Mouse (Mus musculus) layer of hippocampus, adult 9-10 months (tissue): ENCODE results near the gene Crls1.

ENCODE experiments used
- DNase-seq: peaks from one replicate; pipeline ENCODE4 v3.0.0; 2022; ENCODE audit warnings: low spot score

Gene Crls1

DNA sequence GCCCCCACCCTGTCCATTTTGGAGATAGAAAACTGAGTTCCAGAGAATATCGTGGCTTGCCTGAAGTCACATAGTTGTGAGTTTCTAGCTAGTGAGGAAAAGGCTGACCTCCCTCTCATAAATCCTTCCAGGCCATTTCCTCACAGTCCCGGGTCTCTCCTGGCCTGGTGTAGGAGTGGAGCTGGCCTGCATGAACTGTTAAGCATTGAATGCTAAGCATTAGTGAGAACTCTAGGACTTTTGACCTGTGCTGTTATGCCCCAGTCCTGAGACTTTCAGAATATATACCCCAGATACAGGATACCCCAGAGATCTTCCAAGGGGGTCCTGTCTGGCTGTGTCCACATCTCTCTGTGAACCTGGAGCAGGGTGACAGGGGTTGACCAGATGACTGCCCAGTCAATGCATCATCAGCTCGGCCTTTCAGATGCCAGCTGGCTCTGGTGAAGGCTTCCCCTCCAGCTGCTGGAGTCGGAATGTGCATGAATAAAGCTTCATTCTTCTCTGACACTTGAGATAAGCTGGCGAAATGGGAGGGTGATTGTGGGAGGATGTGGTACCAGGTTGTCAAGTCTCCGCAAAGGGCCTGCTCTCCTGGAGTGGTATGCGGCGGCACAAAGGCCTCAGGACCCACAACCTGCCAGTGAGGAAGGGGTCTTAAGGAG lies 38.0 kb downstream of the Crls1 start:
- DNase-seq, result no peak

DNA sequence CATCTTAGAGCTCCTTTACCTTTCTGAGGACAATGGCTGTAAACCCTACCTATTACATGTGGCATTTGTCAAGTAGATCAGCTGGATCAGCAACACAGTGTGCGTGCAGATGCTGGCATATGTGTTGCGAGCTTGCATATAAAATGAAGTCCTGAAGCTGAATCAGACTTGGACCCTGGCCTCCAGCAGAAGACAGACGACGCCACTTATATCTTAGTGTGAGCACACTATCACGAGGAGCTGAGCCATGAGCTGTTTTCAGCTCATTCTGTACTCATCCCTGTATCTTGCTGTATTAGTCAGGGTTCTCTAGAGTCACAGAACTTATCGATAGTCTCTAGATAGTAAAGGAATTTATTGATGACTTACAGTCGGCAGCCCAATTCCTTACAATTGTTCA lies 38.8 kb downstream of the Crls1 start:
- DNase-seq, result no peak

GRCm38 (mm10) chr2:132893826-132894225 lies 47.4 kb downstream of the Crls1 start:
- no peak for DNase-seq

DNA sequence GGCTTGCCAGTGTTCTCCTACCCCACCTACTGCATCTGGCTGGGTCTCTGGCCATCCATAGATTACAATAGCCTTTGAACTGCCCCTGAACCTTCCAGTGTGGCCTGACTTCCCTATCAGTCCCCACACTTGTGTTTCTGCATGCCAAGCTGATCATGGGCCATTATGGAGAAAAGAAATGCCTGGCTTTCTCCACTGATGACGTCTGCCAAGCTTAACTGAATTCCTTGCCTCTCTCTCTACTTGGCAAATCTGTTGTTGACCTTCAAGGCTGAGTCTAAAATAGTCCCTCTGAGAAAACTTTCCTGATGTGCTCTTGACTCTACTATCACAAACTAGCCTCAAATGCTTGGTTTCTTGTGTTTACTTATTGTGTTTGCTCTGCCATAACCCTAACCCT lies 51.7 kb downstream of the Crls1 start:
- DNase-seq, result no peak

DNA sequence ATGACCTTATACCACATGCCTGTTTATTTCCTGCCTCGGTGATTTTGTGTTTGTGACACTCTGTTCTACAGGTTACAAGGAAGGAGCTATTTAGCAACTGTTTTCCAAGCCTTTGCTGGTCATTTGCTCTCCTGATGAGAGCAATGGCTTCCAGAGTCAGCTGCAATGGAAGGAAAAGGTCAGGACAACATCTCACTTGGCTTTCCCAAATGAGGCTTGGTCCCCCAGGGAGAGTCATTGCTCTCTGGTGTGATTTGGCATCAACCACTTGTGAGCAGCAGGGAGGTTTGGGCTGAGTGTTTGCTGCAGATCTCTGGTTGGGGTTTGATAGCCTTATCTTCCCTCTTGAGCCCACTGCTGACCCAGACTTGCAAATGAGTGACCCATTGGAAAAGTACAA lies 54.1 kb downstream of the Crls1 start:
- no peak for DNase-seq

DNA sequence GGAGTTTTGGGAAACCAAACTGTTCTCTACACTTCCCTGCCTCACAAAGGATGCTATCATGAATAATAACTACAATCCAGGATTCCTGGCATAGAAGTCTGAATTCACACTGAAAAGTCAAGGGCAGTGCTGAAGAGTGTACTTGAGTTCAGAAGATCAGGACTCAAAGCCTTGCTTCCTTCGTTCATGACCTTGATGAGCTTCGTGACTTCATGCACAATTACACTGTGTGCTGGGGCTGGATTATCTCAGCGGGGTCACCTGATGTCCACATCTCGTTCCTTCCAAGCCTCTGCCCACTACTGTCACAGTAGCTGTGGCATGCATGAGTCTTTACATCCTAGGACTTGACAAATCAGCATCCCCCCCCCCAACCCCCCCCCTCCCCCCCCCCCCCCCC lies 55.2 kb downstream of the Crls1 start:
- DNase-seq, result no peak

GRCm38 (mm10) chr2:132902056-132902455 lies 55.6 kb downstream of the Crls1 start:
- no peak for DNase-seq

GRCm38 (mm10) chr2:132903498-132903897 lies 57.0 kb downstream of the Crls1 start:
- peak; percentile 55 for DNase-seq

GRCm38 (mm10) chr2:132904961-132905360 lies 58.5 kb downstream of the Crls1 start:
- no peak for DNase-seq

DNA sequence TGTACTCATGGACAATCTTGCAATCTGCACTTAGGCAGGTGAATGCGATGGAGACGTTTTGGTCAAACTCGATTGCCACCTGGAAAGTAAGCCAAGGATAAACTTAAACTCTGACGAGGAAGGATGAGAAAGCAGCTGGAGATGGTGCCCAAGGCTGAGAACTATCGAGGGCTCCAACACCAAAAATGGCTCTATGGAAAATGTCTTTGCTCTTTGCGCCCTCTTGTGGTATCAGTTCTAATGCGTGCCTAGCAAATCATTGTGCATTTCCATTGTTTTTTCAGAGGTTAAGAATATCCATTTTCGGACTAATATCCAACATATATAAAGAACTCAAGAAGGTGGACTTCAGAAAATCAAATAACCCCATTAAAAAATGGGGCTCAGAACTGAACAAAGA lies 60.3 kb downstream of the Crls1 start:
- peak; percentile 32 for DNase-seq

- DNase-seq, result no peak
These were observed 68.3 kb downstream of the Crls1 start for GRCm38 (mm10) chr2:132914785-132915184.
